Mouse (Mus musculus): ENCODE data around the gene Dpp8.

DNA sequence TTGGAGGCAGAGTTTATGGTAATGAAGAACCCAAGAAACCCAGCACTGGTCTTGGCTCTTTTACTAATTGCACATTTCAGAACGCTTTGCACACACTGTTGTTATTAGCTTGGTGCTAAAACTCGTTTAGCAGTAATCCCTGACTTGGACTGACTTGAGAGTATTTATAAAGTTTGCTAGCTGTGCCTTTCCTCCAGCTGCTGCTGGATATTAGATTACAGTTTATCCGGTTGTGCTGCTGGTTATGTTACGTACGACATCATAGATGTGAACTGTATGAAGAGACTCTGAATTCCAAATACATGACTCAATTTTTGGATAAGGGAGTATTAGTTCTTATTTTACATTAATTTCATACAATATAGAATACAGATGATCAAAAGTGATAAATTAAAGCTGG is 17.2 kb downstream of the Dpp8 start:
- no peak for TF ChIP-seq CTCF (IDR thresholded peaks at IDR 0.05; ENCODE audit: control insufficient read depth, insufficient read depth, low read length)
- no peak for TF ChIP-seq POLR2A (IDR thresholded peaks at IDR 0.05; ENCODE audit: borderline replicate concordance, control insufficient read depth, low read depth, low read length)

Data from bone marrow, adult 2 months (tissue).